Mouse (Mus musculus): ENCODE results near the gene Adgre5. TPM values are rescaled to one million over a fixed set of nuclear protein-coding genes. Genes with fewer than 3 reads are reported as not detected.

Adgre5 gene
- total RNA-seq, 2 experiments from 2014 or later, result 8.8 to 10.5 TPM

DNA sequence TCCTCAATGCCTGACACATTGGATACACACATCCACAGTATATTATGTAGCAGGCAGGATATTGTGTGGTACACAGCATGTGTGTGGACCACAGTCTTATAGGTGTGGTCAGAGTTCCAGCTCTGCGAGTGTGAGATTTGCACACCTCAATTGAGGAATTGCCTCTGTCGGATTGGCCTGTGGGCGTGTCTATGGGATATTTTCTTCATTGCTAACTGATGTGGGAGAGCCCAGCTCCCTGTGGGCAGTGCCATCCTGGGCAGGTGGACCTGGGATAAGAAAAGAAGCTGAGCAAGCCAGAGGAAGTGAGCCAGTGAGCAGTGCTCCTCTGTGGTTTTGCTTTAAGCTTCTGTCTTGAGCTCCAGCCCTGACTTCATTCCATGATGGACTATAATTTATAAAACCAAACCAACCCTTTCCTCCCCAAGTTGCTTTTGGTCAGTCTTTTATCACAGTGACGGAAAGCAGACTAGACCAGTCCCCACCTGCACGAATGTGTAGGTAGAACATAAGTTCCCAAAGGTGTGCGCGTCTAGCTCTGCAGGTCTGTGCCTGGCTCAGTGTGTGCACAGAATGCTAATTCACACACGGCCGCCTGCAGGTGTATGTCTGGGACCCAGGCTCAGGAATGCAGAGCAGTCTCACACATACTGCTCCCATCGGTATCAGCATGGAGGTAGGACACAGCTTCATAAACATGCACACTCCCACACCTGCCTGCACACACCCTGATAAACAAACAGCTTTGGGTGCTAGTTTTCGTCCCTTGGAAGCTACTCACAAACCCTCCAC, 46.6 kb downstream of the Adgre5 start:
- no peak for DNase-seq (ENCODE audit: low spot score in 2 of 2)

DNA sequence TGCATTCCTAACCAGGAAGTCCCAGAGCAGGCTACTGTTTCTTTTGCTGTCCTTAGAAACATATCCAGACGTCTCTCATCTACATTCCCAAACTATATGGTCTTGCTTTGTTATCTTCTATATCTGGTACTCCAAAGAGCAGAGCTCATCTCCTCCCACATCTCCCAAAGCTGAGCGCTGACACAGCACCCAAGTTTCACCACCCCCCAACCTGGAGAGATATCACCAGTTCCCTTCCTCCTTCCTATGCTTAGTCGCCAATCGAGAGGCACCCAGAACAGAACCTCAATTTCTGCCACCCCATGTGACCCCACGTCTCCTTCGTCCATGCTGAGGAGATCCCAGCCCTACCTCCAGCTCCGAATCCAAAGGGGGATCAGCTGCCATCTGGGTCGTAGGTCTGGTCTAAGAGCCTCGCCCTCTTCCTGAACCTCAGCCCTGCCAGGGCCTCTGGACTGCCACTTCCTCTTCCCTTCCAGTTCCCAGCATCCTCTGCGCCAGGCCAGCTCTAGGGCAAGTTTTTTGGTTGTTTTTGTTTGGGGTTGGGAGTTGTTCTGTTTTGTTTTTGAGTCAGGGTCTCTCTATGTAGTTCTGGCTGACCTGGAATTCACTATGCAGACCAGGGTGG, 47.4 kb downstream of the Adgre5 start:
- no peak for DNase-seq (ENCODE audit: low spot score in 2 of 2)

DNA sequence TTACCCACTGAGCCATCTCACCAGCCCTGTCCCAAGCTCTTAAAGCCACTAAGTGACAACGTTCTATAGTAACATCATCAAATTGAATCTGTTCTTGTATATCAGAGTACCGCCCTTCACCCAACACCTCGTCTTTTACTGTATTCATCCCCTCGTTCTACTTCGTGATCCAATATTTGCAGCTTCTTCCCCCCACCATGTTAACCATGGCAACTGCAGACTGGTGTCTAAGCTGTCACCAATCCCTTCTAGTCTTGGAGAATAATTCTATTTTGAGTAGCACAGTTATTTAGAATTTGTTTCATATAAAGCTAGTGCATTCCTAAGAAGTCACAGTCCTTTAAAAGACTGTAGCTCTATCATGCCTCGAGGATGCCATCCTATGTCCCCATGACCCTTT, 51.9 kb downstream of the Adgre5 start:
- DNase-seq (ENCODE audit: low spot score in 2 of 2), result no peak

- DNase-seq (ENCODE audit: low spot score in 2 of 2), result no peak
These were observed 56.6 kb downstream of the Adgre5 start for GRCm38 (mm10) chr8:83684517-83684916.

GRCm38 (mm10) chr8:83681099-83681498, 60.0 kb downstream of the Adgre5 start:
- DNase-seq (ENCODE audit: low spot score in 2 of 2), result no peak

DNA sequence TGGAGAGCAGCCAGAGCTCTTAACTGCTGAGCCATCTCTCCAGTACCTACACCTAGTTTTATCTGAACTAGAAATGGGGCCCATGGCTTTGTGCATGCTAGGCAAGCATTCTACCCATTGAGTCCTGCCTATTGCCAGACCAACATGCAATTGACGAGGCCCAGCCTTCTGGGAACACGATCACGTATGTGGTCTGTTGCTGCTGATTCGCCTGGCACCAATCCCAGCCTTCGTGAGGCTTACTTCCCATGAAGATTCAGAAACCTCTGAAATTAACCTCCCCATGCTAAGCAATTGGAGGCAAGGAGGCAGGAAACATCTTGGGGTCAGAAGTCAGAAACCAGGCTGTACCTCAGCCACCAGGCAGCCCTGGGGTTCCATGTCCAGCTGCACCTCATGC, 60.5 kb downstream of the Adgre5 start:
- DNase-seq (ENCODE audit: low spot score in 2 of 2), result no peak

DNA sequence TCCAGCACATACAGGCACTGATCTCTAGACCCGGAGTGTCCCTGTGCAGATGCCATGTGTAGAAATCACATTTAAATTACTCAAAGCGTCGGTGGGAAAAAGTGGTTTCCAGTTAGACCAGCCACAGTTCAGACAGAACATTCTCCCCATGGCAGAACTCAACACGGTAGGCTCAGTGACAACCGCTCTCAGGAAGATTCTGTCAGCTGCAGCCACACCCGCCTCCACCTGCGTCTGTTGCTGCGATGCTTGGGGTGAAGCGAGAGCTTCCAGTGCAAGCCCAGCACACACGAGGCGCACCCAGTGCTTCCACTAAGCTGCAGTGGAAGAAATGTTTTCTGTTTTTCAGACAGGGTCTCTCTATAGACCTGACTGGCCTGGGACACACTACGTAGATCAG, 61.3 kb downstream of the Adgre5 start:
- peak in 1 of 2 experiments; percentile 56 for DNase-seq (ENCODE audit: low spot score in 2 of 2)

DNA sequence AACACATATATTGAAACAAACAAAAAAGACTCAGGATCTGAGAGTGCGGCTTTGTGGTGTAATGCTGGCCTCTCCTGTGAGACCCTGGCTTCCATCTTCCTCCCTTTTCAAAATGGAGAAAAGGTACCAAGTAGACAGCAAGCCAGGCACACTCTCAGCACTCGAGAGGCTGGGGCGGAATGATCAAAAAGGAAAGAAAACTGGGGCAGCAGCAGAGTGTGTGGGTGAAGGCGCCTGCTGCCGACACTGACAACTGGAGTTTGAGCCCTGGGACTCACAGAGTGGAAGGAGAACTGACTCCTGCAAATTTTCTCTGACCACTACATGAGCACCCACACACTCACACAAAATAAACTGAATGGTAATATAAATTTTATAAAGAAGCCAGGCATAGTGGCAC, 66.6 kb downstream of the Adgre5 start:
- peak in 1 of 2 experiments; percentile 61 for DNase-seq (ENCODE audit: low spot score in 2 of 2)

Small RNAs within 50 kb of the gene (microRNA-seq; reads per million reads assigned to microRNA genes)
- gene Mir1668, result 0 reads per million in 2 experiments

Other genes starting within 250 kb of the Adgre5 start
- gene Olfr370, start 205.5 kb downstream of the Adgre5 start, total RNA-seq (2021), result not detected
- 100 to 1,000 TPM; 161 to 162 TPM for gene Ndufb7, start 174.7 kb downstream of the Adgre5 start, total RNA-seq (2021)
- gene Tecr, start 133.4 kb downstream of the Adgre5 start, total RNA-seq (2021), result 100 to 1,000 TPM; 550 to 556 TPM
- gene Dnajb1, start 133.1 kb downstream of the Adgre5 start, total RNA-seq (2021), result 10 to 100 TPM; 53.6 to 58.1 TPM
- gene Gipc1, start 88.6 kb downstream of the Adgre5 start, total RNA-seq (2021), result 10 to 100 TPM; 52.1 to 59.2 TPM
- under 1 TPM; 0.57 to 0.79 TPM for gene Ptger1, start 74.6 kb downstream of the Adgre5 start, total RNA-seq (2021)
- 10 to 100 TPM; 43.5 to 46.1 TPM for gene Pkn1, start 42.1 kb downstream of the Adgre5 start, total RNA-seq (2021)
- 10 to 100 TPM; 14.9 to 16.8 TPM for gene Ddx39, start 26.1 kb downstream of the Adgre5 start, total RNA-seq (2021)
- gene Adgrl1, start 158.8 kb upstream of the Adgre5 start, total RNA-seq (2021), result 100 to 1,000 TPM; 306 to 309 TPM
- under 1 TPM; 0.68 to 0.72 TPM for gene Gm10644, start 213.9 kb upstream of the Adgre5 start, total RNA-seq (2021)
- gene Asf1b, start 214.2 kb upstream of the Adgre5 start, total RNA-seq (2021), result under 1 TPM; 0.36 to 0.47 TPM
- 100 to 1,000 TPM; 274 to 277 TPM for gene Prkaca, start 231.7 kb upstream of the Adgre5 start, total RNA-seq (2021)

Measured in layer of hippocampus, adult 18-20 months (tissue).